Mouse (Mus musculus): ENCODE results near the gene Otud7b. TPM values are rescaled to one million over a fixed set of nuclear protein-coding genes. Genes with fewer than 3 reads are reported as not detected.
"Not testable (repeated sequence)": the region's sequence is repeated elsewhere in the genome, so short reads cannot be mapped to it uniquely, and the experiment has no call there.

The Otud7b gene
- total RNA-seq, 2 experiments from 2014 or later, result 33.3 to 33.4 TPM

DNA sequence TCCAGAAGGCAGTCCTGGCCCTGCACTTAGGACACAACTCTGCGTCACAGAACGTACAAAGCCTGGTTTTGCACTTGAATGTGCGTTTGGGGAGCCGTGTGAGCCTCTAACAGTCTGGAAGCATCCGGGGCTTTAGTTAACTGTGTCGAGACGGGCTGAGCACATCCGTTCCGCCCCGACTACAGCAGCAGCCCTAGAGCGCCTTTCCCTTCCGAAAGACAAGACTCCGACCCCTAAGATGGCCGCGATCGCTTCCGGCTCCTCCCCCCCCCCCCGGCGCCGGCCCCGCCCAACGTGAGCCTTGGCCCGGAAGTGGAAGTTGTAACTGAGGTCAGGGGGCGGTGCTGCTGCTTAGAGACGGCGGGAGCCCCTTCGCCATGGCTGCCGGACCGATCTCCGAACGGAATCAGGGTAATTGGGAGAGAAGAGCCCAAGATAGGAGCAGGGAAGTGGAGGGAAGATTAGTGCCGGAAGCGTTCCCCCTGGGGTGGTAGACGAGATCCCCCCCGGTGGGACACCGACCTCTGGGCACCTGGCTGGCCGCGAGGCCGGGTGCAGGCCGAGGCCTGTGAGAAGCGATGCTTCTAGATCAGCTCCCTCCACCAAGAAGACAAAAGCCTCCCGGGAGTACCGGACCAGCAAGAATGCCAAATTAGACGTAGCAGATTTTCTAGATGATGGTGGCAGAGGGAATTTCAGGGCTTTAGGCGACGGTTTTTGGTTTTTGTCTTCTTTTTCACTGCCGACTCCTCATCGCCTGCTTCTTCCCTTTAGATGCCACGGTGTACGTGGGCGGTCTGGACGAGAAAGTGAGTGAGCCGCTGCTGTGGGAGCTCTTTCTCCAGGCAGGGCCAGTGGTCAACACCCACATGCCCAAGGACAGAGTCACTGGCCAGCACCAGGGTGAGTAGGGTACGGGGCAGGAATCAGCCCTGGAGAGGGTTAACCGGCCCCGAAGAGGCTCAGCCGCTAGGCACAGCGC is 68.2 kb downstream of the Otud7b start, which contains the start of gene Sf3b4:
Sf3b4 (plus strand) TSS at position 136 of the 982 bp plus-strand sequence.
- no peak for TF ChIP-seq CTCF (IDR thresholded peaks at IDR 0.05)
- intact Hi-C loops (cut with DNase I), result no loop called here
- H3K4me3 ChIP-seq, result peak within 1 kb of the TSS; percentile 90
- peak within 1 kb of the TSS; percentile 99 for H3K27ac ChIP-seq
- DNase-seq (ENCODE audit: extremely low spot score in 1 of 2, low spot score in 2 of 2), result peak; percentile 75 to 83

DNA sequence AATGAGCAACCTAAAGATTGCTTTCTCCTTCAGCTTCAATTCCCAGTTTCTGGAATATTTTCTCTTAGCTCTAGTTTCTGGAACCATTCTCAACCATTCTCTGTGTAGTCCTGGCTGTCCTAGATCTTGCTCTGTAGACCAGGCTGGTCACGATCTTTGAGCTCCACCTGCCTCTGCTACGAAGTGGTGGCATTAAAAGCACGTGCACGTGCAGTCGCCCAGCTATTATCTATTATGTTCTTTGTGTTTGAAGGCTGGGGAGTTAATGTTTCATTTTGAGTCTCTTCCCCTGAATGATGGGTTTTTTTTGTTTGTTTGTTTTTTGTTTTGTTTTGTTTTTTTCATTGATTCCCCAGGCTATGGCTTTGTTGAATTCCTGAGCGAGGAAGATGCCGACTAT is 68.9 kb downstream of the Otud7b start:
- Histone ChIP-seq H3K4me3 (peak overlapping the region; percentile 90), H3K27ac (no peak overlapping the region)
- DNase-seq (ENCODE audit: extremely low spot score in 1 of 2, low spot score in 2 of 2), result no peak
- intact Hi-C loops (cut with DNase I), result no loop called here
- TF ChIP-seq CTCF (IDR thresholded peaks at IDR 0.05), result no peak

DNA sequence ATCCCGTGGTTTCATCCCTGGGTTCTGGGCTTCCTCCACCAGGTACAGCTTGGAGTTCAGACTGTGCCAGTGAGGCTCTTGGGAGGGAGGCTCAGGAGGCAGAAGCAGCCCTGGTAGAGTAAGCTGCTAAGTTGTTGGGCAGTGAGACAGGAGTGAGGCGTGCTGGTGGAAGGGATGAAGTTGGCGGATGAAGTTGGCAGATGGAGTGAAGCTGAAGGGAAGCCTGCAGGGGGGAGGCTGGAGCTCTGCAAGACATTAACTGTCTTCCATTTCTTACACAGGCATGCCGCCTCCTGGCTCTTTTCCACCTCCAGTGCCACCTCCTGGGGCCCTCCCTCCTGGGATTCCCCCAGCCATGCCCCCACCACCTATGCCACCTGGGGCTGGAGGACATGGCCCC is 69.7 kb downstream of the Otud7b start:
- H3K27ac ChIP-seq; intact Hi-C loops (cut with DNase I); DNase-seq (ENCODE audit: extremely low spot score in 1 of 2, low spot score in 2 of 2); H3K4me3 ChIP-seq: not testable (repeated sequence)

DNA sequence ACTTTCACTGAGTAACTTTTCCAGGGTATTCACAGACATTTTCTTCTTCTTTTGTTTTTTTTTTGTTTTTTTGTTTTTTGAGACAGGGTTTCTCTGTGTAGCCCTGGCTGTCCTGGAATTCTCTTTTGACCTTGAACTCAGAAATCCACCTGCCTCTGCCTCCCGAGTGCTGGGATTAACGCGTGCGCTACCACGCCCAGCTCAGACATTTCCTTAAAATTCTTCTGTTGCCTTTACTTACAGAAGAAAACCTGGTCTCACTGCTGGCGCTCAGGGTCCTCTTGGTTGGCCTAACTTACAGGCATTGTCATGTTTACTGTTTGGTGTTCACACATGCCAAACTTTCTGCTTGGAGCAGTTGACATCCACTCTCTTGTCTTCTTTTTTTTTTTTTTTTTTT is 70.9 kb downstream of the Otud7b start:
- intact Hi-C loops (cut with DNase I), result no loop called here
- no peak for DNase-seq (ENCODE audit: extremely low spot score in 1 of 2, low spot score in 2 of 2)
- TF ChIP-seq CTCF (IDR thresholded peaks at IDR 0.05), result no peak
- Histone ChIP-seq H3K27ac (no peak overlapping the region), H3K4me3 (no peak overlapping the region)

DNA sequence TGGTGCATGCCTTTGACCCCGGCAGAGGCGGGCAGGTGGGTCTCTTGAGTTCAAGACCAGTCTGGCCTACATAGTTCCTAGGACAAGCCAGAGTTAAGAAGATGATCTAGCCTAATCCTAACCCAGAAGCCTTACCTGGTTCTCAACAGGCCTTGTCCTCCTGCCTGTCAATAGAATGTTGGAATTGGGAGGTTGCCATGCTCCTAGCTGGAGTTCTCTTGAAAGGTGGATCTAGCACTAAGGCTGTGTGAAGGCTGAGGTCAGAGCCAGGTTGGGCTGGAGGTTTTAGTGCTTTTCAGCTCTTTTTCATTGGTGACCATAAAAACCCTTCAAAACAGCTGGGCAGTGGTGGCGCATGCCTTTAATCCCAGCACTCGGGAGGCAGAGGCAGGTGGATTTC is 74.1 kb downstream of the Otud7b start:
- H3K27ac ChIP-seq, result no peak overlapping the region
- H3K4me3 ChIP-seq, result no peak overlapping the region
- no peak for DNase-seq (ENCODE audit: extremely low spot score in 1 of 2, low spot score in 2 of 2)
- intact Hi-C loops (cut with DNase I), result no loop called here
- TF ChIP-seq CTCF (IDR thresholded peaks at IDR 0.05), result no peak

DNA sequence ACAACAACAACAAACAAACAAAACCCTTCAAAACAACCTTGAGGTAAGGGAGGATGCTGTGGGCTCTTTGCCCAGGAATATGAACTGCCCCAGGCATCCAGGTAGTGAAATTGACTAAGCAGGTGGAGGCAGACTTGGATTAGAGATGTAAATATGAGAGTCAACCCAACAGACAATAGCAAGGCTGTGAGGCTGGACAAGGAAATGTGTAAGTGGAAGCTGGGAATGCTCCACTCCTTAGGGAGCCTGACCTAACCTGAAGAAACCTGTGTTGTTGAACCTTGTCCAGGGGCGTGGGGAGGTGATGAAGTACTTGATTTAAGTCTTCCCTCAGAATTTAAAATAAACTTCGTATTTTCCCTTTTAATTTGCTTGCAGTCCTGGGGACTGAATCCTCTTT is 74.6 kb downstream of the Otud7b start:
- Histone ChIP-seq H3K4me3 (no peak overlapping the region), H3K27ac (no peak overlapping the region)
- TF ChIP-seq CTCF (IDR thresholded peaks at IDR 0.05), result no peak
- intact Hi-C loops (cut with DNase I), result no loop called here
- DNase-seq (ENCODE audit: extremely low spot score in 1 of 2, low spot score in 2 of 2), result no peak

DNA sequence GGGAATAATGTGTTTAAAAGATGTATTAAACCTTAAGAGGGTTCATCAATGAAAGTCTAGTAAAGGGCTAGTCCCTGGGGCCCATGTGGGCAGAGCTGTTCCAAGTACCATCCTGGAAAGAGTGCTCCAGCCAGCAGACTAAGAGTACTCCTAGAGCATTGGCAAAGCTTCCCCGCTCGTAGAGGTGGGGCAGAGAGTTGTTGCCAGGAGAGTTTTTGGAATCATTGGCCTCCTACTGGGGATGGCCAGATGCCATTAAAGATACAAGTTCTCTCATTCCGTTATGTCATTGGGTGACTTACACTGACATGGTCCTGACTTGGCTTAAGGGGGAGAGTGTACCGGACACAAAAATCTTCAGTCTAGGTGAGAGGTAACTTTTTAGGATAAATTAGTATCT is 75.2 kb downstream of the Otud7b start:
- Histone ChIP-seq H3K27ac (no peak overlapping the region), H3K4me3 (no peak overlapping the region)
- intact Hi-C loops (cut with DNase I), result no loop called here
- TF ChIP-seq CTCF (IDR thresholded peaks at IDR 0.05), result no peak
- no peak for DNase-seq (ENCODE audit: extremely low spot score in 1 of 2, low spot score in 2 of 2)

DNA sequence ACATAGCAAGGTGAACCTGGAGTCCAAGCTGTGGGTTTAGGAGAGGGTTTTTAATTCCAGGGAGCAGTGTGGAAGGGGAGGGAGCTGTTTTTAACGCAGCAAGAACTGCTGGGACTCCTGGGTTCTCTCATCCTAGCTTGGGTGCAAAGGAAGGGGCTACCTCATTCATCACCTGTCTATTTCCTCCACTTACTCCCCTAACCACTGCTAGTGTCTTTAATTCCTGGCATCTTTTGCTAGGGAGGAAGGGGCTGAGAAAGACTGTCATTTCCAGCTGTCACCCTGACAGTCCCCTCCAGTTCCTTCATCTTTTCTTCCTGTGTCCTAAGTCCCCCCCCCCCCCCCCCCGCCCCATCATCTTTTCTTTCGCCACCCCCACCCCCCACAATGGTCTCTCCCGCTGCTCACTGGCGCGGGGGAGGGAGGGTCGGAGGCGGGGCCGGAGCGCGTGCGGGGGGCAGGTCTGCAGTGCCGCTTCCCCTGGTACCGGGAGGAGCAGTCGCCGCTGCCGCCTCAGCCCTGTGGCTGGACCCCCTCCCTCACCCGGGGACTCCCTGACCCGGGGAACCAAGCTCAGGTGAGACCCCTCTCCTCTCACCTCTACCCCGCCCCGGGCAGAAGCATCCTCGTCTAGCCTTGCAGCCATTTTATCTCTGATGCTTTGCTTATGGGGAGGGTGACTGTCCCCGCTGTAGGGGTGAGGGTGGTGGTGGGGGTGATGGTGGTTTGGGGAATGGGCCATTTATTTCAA is 76.6 kb downstream of the Otud7b start, which contains the start of gene Sv2a:
Sv2a (plus strand) TSS at position 425 of the 751 bp plus-strand sequence.
- DNase-seq (ENCODE audit: extremely low spot score in 1 of 2, low spot score in 2 of 2), result peak; percentile 75 to 79
- H3K27ac ChIP-seq, result peak within 1 kb of the TSS; percentile 97
- TF ChIP-seq CTCF (IDR thresholded peaks at IDR 0.05), result no peak
- intact Hi-C loops (cut with DNase I), result no loop called here
- peak within 1 kb of the TSS; percentile 79 for H3K4me3 ChIP-seq

DNA sequence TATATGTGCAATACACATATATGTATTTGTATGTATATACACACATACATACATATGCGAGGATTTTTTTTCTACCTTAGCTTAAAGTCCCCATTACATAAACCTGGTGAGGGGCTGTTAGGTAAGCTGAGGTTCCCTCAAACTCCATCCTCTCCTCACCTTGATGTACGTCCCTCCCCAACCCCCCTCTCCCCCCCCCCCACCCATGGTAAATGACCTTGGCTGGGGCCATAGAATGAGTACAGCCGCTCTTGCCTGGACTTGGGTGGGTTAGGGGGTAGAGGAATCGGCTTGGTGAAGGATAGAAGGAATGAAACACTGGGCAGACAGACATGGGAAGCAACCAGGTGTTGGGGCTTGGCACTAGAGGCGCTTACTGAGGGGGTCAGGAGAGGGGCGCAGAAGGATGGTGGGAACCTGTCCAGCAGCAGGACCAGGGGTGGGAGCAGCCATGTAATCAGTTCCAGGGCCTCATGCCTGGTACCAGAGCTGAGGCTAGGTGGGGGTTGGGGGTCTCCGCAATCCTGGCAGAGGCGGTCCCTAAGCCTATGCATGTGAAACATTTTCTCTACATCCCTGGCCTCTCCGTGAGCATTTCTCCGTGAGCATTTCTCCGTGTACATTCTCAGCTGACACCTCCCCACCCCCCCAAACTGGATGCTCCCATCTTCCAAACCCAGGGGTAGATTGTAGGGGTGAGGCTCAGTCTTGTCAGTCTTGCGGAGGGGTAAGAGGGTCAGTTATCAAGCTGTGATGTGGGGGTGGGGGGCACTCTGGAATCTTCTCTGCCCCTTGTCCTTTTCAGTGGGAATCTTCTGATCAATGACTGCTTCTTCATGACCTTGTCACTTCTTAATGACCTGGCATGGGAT is 77.4 kb downstream of the Otud7b start:
- no peak for DNase-seq (ENCODE audit: extremely low spot score in 1 of 2, low spot score in 2 of 2)
- Histone ChIP-seq H3K4me3 (peak overlapping the region; percentile 79), H3K27ac (peak overlapping the region; percentile 97)
- intact Hi-C loops (cut with DNase I), result no loop called here
- no peak for TF ChIP-seq CTCF (IDR thresholded peaks at IDR 0.05)

DNA sequence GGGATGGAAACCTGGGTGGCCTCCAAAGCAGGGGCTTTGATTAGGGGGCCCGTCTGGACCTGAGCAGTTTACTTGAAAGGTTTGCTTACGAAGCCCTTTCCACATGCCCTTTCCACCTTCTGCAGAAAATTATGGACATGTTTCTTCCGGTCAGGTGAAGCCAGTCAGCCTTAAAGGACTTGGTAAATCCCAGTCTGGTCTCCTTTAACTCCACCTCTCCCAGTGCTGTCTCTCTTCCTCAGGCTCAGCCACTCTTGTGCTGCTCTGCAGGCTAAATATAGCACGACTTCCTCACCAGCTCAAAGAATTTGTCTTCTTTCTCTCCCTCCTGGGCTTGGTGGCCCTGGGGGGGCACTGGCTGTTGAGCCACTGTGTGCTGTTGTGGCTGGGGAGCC is 78.1 kb downstream of the Otud7b start:
- peak overlapping the region; percentile 79 for H3K4me3 ChIP-seq
- no peak for DNase-seq (ENCODE audit: extremely low spot score in 1 of 2, low spot score in 2 of 2)
- peak overlapping the region; percentile 97 for H3K27ac ChIP-seq
- intact Hi-C loops (cut with DNase I), result no loop called here
- no peak for TF ChIP-seq CTCF (IDR thresholded peaks at IDR 0.05)

DNA sequence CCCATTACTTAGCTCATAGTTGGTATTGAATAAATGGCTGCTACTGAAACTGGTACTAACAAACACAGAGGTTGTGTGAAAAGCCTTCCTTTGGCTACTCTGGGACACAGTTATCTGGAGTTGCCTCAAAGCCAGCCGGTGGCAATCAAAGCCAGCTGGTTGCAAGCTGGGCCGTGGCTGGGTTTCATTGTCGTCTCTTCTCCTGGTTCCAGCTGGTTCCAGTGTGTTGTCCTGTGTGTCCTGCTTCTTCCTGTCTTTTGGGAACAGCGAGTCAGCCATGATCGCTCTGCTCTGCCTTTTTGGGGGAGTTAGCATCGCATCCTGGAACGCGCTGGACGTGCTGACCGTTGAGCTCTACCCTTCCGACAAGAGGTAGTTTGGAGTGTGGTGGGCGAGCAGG is 88.7 kb downstream of the Otud7b start:
- TF ChIP-seq CTCF (IDR thresholded peaks at IDR 0.05), result no peak
- intact Hi-C loops (cut with DNase I), result no loop called here
- no peak overlapping the region for H3K27ac ChIP-seq
- no peak overlapping the region for H3K4me3 ChIP-seq
- DNase-seq (ENCODE audit: extremely low spot score in 1 of 2, low spot score in 2 of 2), result no peak
